Mouse (Mus musculus) bone marrow macrophage, adult 2 months (primary cell): ENCODE results near the gene Lyzl6.

ENCODE experiments used
- CTCF ChIP-seq: IDR thresholded peaks from 2 replicates; pipeline ENCODE4 v1.5.1; 2012; ENCODE audit warnings: low read depth, mild to moderate bottlenecking, low read length, moderate library complexity
- POLR2A ChIP-seq: IDR thresholded peaks from 2 replicates; pipeline ENCODE4 v1.6.1; 2012; ENCODE audit warnings: mild to moderate bottlenecking, low read depth, low read length, borderline replicate concordance

- no peak for TF ChIP-seq POLR2A
- no peak for TF ChIP-seq CTCF
These were observed 32.1 kb downstream of the Lyzl6 start for GRCm38 (mm10) chr11:103606611-103607010.
